Mouse (Mus musculus): Measurements from ENCODE around the gene Vmn1r224.

Vmn1r224 gene

GRCm38 (mm10) chr17:20413846-20414245 lies at the start of gene Vmn1r224:
Gene Vmn1r224 (plus strand): TSS chr17:20414146.
- no peak for DNase-seq

GRCm38 (mm10) chr17:20399105-20399504 lies 14.8 kb upstream of the Vmn1r224 start:
- DNase-seq, result no peak

- no peak for DNase-seq
These were observed 25.3 kb downstream of the Vmn1r224 start for GRCm38 (mm10) chr17:20439263-20439662.

- DNase-seq, result no peak
These were observed 59.4 kb downstream of the Vmn1r224 start for GRCm38 (mm10) chr17:20473311-20473710.
